Mouse (Mus musculus): ENCODE results near the gene Lst1. TPM values are rescaled to one million over a fixed set of nuclear protein-coding genes. Genes with fewer than 3 reads are reported as not detected.

The Lst1 gene
- total and polyA plus RNA-seq, 3 experiments, result 2.9 to 8.5 (median 8.4) TPM

GRCm38 (mm10) chr17:35141971-35142370, 46.3 kb downstream of the Lst1 start:
- peaks cover 0 to 6% of the 10 kb centered on the region in 2 experiments; a peak in 2 of 4 replicates for H3K4me1 ChIP-seq (ENCODE audit: control insufficient read depth in 1 of 2, insufficient read depth in 2 of 2)
- H3K36me3 ChIP-seq (replicated peaks in 1 of 2; ENCODE audit: control insufficient read depth in 1 of 2, insufficient read depth in 1 of 2, low read length in 1 of 2), result peaks cover 83 to 97% of the 10 kb centered on the region in 2 experiments
- TF ChIP-seq JUN (IDR thresholded peaks at IDR 0.05; ENCODE audit: insufficient read depth, low read depth, low read length) (no peak), POLR2AphosphoS2 (IDR thresholded peaks at IDR 0.05; ENCODE audit: low read depth, low read length) (no peak), SIN3A (IDR thresholded peaks at IDR 0.05; ENCODE audit: low read length) (no peak), MAX (IDR thresholded peaks at IDR 0.05; ENCODE audit: low read length) (no peak), CHD1 (IDR thresholded peaks at IDR 0.05; ENCODE audit: low read depth, low read length) (no peak), TBP (conservative IDR thresholded peaks at IDR 0.05; ENCODE audit: low read depth, low read length) (no peak), USF2 (conservative IDR thresholded peaks at IDR 0.05; ENCODE audit: low read depth, low read length) (no peak), EP300 (IDR thresholded peaks at IDR 0.05; ENCODE audit: low read length) (no peak), BHLHE40 (IDR thresholded peaks at IDR 0.05; ENCODE audit: low read depth, low read length) (no peak), MYC (IDR thresholded peaks at IDR 0.05; ENCODE audit: low read depth, low read length) (no peak), ZKSCAN1 (IDR thresholded peaks at IDR 0.05; ENCODE audit: borderline replicate concordance, low read depth, low read length) (no peak), NELFE (IDR thresholded peaks at IDR 0.05; ENCODE audit: low read depth, low read length) (no peak), MAZ (IDR thresholded peaks at IDR 0.05; ENCODE audit: low read depth, low read length) (no peak), ETS1 (conservative IDR thresholded peaks at IDR 0.05; ENCODE audit: low read depth, low read length) (no peak)
- in situ Hi-C loops (cut with MboI; ENCODE audit: low pct_ligation_motif_present, low pct_unique_long_range_greater_than_20kb, low sequenced_read_pairs), result no loop called here
- no peak overlapping the region for H3K27ac ChIP-seq (ENCODE audit: insufficient read depth, low read depth)
- peaks cover 7% of the 10 kb centered on the region for H3K9me3 ChIP-seq (replicated peaks; ENCODE audit: low read length)
- DNase-seq (ENCODE audit: extremely low read depth), result no peak
- H3K9ac ChIP-seq (ENCODE audit: insufficient read depth, low read depth), result no peak overlapping the region
- dilution Hi-C loops (cut with MboI; ENCODE audit: extremely low pct_ligation_motif_present, extremely low pct_unique_long_range_greater_than_20kb, low sequenced_read_pairs), result no loop called here
- H3K4me2 ChIP-seq (ENCODE audit: insufficient read depth, low read depth, poor library complexity, severe bottlenecking), result no peak overlapping the region
- H3K4me3 ChIP-seq (replicated peaks in 1 of 3; ENCODE audit: low read depth in 2 of 3, low read length in 2 of 3, poor library complexity in 1 of 3), result no peak overlapping the region
- H3K79me2 ChIP-seq (replicated peaks; ENCODE audit: control insufficient read depth, extremely low read depth, insufficient read depth, poor library complexity, severe bottlenecking), result peaks cover 31% of the 10 kb centered on the region
- H3K27me3 ChIP-seq (replicated peaks), result no peaks in the 10 kb centered on the region

GRCm38 (mm10) chr17:35140490-35140996, 47.7 kb downstream of the Lst1 start:
- H3K27ac ChIP-seq (ENCODE audit: insufficient read depth, low read depth), result no peak overlapping the region
- no peaks in the 10 kb centered on the region for H3K27me3 ChIP-seq (replicated peaks)
- peaks cover 0 to 15% of the 10 kb centered on the region in 2 experiments; a peak in 3 of 4 replicates for H3K4me1 ChIP-seq (ENCODE audit: control insufficient read depth in 1 of 2, insufficient read depth in 2 of 2)
- peaks cover 70 to 83% of the 10 kb centered on the region in 2 experiments for H3K36me3 ChIP-seq (replicated peaks in 1 of 2; ENCODE audit: control insufficient read depth in 1 of 2, insufficient read depth in 1 of 2, low read length in 1 of 2)
- peaks cover 7% of the 10 kb centered on the region for H3K9me3 ChIP-seq (replicated peaks; ENCODE audit: low read length)
- H3K4me3 ChIP-seq (replicated peaks in 1 of 3; ENCODE audit: low read depth in 2 of 3, low read length in 2 of 3, poor library complexity in 1 of 3), result no peak overlapping the region
- dilution Hi-C loops (cut with MboI; ENCODE audit: extremely low pct_ligation_motif_present, extremely low pct_unique_long_range_greater_than_20kb, low sequenced_read_pairs) (no loop called here), in situ Hi-C loops (cut with MboI; ENCODE audit: low pct_ligation_motif_present, low pct_unique_long_range_greater_than_20kb, low sequenced_read_pairs) (no loop called here)
- no peak for DNase-seq (ENCODE audit: extremely low read depth)
- H3K4me2 ChIP-seq (ENCODE audit: insufficient read depth, low read depth, poor library complexity, severe bottlenecking), result no peak overlapping the region
- H3K79me2 ChIP-seq (replicated peaks; ENCODE audit: control insufficient read depth, extremely low read depth, insufficient read depth, poor library complexity, severe bottlenecking), result peaks cover 45% of the 10 kb centered on the region
- no peak overlapping the region for H3K9ac ChIP-seq (ENCODE audit: insufficient read depth, low read depth)
- TF ChIP-seq MAFK (IDR thresholded peaks at IDR 0.05; ENCODE audit: insufficient replicate concordance, low read length) (no peak), CHD2 (IDR thresholded peaks at IDR 0.05; ENCODE audit: low read length) (no peak), BHLHE40 (IDR thresholded peaks at IDR 0.05; ENCODE audit: low read depth, low read length) (no peak), NELFE (IDR thresholded peaks at IDR 0.05; ENCODE audit: low read depth, low read length) (no peak), ZMIZ1 (IDR thresholded peaks at IDR 0.05; ENCODE audit: low read depth, low read length) (no peak), KAT2A (IDR thresholded peaks at IDR 0.05; ENCODE audit: insufficient replicate concordance, low read length) (no peak), USF2 (conservative IDR thresholded peaks at IDR 0.05; ENCODE audit: low read depth, low read length) (no peak), E2F4 (IDR thresholded peaks at IDR 0.05; ENCODE audit: insufficient replicate concordance, low read depth, low read length) (no peak), RAD21 (IDR thresholded peaks at IDR 0.05; ENCODE audit: low read depth, low read length) (no peak), POLR2A (IDR thresholded peaks at IDR 0.05; ENCODE audit: low read depth, low read length) (no peak), MYC (IDR thresholded peaks at IDR 0.05; ENCODE audit: low read depth, low read length) (no peak), HCFC1 (IDR thresholded peaks at IDR 0.05; ENCODE audit: low read depth, low read length) (no peak), MEF2A (IDR thresholded peaks at IDR 0.05; ENCODE audit: borderline replicate concordance, low read depth, low read length) (no peak), SMC3 (IDR thresholded peaks at IDR 0.05; ENCODE audit: low read depth, low read length) (no peak), POLR2AphosphoS2 (IDR thresholded peaks at IDR 0.05; ENCODE audit: low read depth, low read length) (no peak), UBTF (IDR thresholded peaks at IDR 0.05; ENCODE audit: low read depth, low read length) (no peak), RCOR1 (conservative IDR thresholded peaks at IDR 0.05; ENCODE audit: low read depth, low read length) (no peak)

All from CH12.LX (cell line).